Mouse (Mus musculus): ENCODE data around the gene Ccdc162.

- TF ChIP-seq CTCF (IDR thresholded peaks at IDR 0.05; ENCODE audit: low read depth, low read length) (no peak), POLR2A (IDR thresholded peaks at IDR 0.05; ENCODE audit: borderline replicate concordance, low read depth, low read length) (no peak)
Observed at GRCm38 (mm10) chr10:41594433-41594832, 122.0 kb downstream of the Ccdc162 start.

Measured in bone marrow macrophage, adult 2 months (primary cell).